Mouse (Mus musculus): ENCODE measurements at regions not wholly inside any gene's neighbourhood (a gene's known extent, or its start where the extent isn't known, plus 50 kb on each side); places are given as distances from the start of the nearest gene placed in this dataset.

DNA sequence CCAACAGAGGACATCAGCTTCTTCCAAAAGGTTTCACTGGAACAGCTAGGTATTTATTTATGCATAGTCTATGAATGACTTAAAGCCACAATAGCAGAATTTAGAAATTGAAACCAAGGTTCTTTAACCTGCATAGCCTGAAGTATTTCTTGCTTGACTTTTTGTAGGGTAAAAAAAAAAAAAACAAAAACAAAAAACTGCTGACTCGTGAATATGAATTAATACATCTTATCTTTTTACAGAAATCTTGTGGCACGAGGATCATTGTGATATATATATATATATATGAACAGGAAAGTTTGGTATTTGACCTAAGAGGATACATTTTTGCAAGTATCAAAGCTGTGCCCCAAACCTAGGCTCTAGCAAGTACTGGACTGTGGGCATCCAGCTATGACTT lies 559.5 kb upstream of the Cdh5 start:
- H3K36me3 ChIP-seq (ENCODE audit: control insufficient read depth, insufficient read depth) = no peaks in the 10 kb centered on the region
- TF ChIP-seq MAX (IDR thresholded peaks at IDR 0.05) (no peak), USF1 (IDR thresholded peaks at IDR 0.05; ENCODE audit: low read depth) (no peak), FOSL1 (IDR thresholded peaks at IDR 0.05; ENCODE audit: insufficient read depth, low read length, poor library complexity, severe bottlenecking) (no peak), MYOD1 (IDR thresholded peaks at IDR 0.05; ENCODE audit: control insufficient read depth, insufficient read length, low read depth) (no peak), CTCF (IDR thresholded peaks at IDR 0.05; ENCODE audit: control insufficient read depth, insufficient read depth, insufficient read length) (no peak), MYOG (IDR thresholded peaks at IDR 0.05; ENCODE audit: control insufficient read depth, extremely low read depth, insufficient read length) (no peak), CEBPB (IDR thresholded peaks at IDR 0.05; ENCODE audit: low read depth) (no peak)
- no peak overlapping the region for H3K4me3 ChIP-seq (ENCODE audit: insufficient read depth, poor library complexity, severe bottlenecking)
- no peaks in the 10 kb centered on the region for H3K27me3 ChIP-seq (ENCODE audit: control insufficient read depth, insufficient read depth, insufficient read length)
- H3K79me2 ChIP-seq (ENCODE audit: control insufficient read depth, insufficient read depth) = no peaks in the 10 kb centered on the region
- H3ac ChIP-seq (ENCODE audit: control insufficient read depth, insufficient read length, low read depth) = no peak overlapping the region
- no peaks in the 10 kb centered on the region for H3K79me3 ChIP-seq (ENCODE audit: low read depth)

- H3K79me3 ChIP-seq (ENCODE audit: low read depth) = no peaks in the 10 kb centered on the region
- H3K4me3 ChIP-seq (ENCODE audit: insufficient read depth, poor library complexity, severe bottlenecking) = no peak overlapping the region
- H3K36me3 ChIP-seq (ENCODE audit: control insufficient read depth, insufficient read depth) = no peaks in the 10 kb centered on the region
- H3ac ChIP-seq (ENCODE audit: control insufficient read depth, insufficient read length, low read depth) = no peak overlapping the region
- H3K79me2 ChIP-seq (ENCODE audit: control insufficient read depth, insufficient read depth) = no peaks in the 10 kb centered on the region
- TF ChIP-seq MYOG (IDR thresholded peaks at IDR 0.05; ENCODE audit: control insufficient read depth, extremely low read depth, insufficient read length) (no peak), CEBPB (IDR thresholded peaks at IDR 0.05; ENCODE audit: low read depth) (no peak), MYOD1 (IDR thresholded peaks at IDR 0.05; ENCODE audit: control insufficient read depth, insufficient read length, low read depth) (no peak), USF1 (IDR thresholded peaks at IDR 0.05; ENCODE audit: low read depth) (no peak), CTCF (IDR thresholded peaks at IDR 0.05; ENCODE audit: control insufficient read depth, insufficient read depth, insufficient read length) (no peak), MAX (IDR thresholded peaks at IDR 0.05) (no peak), FOSL1 (IDR thresholded peaks at IDR 0.05; ENCODE audit: insufficient read depth, low read length, poor library complexity, severe bottlenecking) (no peak)
- no peaks in the 10 kb centered on the region for H3K27me3 ChIP-seq (ENCODE audit: control insufficient read depth, insufficient read depth, insufficient read length)
Measured at GRCm38 (mm10) chr8:103551916-103552535, 549.4 kb upstream of the Cdh5 start.

DNA sequence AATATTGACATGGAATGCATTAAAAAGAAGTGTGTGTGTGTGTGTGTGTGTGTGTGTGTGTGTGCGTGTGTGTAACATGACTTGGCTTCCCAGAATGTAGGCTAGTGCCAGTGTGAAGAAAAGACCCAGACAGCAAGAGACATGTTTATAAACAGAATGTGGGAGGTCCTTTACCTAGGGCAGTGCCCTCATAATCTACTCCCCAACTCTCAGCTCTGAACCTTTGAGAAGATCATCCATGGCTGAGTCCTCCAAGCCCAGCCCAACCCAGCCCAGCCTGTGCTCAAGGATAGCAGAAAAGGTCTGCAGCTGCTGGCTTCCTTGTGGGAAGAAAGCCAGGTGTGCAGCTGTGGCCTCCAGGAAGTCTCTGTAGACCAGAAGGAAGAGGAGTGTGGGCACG lies 539.8 kb upstream of the Cdh5 start:
- Histone ChIP-seq H3K27me3 (ENCODE audit: control insufficient read depth, insufficient read depth, insufficient read length) (no peaks in the 10 kb centered on the region), H3ac (ENCODE audit: control insufficient read depth, insufficient read length, low read depth) (no peak overlapping the region), H3K4me3 (ENCODE audit: insufficient read depth, poor library complexity, severe bottlenecking) (no peak overlapping the region), H3K79me3 (ENCODE audit: low read depth) (no peaks in the 10 kb centered on the region), H3K36me3 (ENCODE audit: control insufficient read depth, insufficient read depth) (no peaks in the 10 kb centered on the region), H3K79me2 (ENCODE audit: control insufficient read depth, insufficient read depth) (no peaks in the 10 kb centered on the region)
- TF ChIP-seq USF1 (IDR thresholded peaks at IDR 0.05; ENCODE audit: low read depth) (no peak), MAX (IDR thresholded peaks at IDR 0.05) (no peak), MYOG (IDR thresholded peaks at IDR 0.05; ENCODE audit: control insufficient read depth, extremely low read depth, insufficient read length) (no peak), MYOD1 (IDR thresholded peaks at IDR 0.05; ENCODE audit: control insufficient read depth, insufficient read length, low read depth) (no peak), FOSL1 (IDR thresholded peaks at IDR 0.05; ENCODE audit: insufficient read depth, low read length, poor library complexity, severe bottlenecking) (no peak), CTCF (IDR thresholded peaks at IDR 0.05; ENCODE audit: control insufficient read depth, insufficient read depth, insufficient read length) (no peak), CEBPB (IDR thresholded peaks at IDR 0.05; ENCODE audit: low read depth) (no peak)

DNA sequence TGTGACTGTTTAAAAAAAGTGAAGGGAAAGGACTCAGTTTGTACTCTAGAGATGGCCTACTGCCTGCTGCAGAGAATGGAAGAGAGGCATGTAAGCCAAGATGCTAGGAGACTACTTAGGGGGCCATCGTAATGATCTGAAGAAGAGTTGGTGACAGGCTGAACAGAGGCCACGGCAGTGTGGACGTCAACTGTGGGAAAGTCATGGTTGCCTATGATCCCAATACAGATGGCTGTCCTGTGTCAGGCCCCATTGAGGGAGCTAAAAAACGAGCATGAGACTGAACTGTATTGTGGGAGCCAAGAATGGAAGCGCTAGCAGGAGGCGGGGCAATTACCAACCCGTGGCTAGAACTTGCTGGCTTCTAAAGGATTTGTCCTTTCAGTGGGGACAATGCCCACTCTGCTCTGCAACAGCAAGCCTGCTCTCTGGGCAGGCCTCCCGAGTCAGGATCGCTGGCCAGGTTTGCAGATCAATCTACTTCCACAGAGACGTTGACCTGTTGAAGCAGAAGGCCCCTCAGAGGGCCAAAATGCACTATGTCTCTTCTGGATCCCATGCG lies 530.5 kb upstream of the Cdh5 start:
- Histone ChIP-seq H3K4me3 (ENCODE audit: insufficient read depth, poor library complexity, severe bottlenecking) (no peak overlapping the region), H3ac (ENCODE audit: control insufficient read depth, insufficient read length, low read depth) (no peak overlapping the region), H3K79me2 (ENCODE audit: control insufficient read depth, insufficient read depth) (no peaks in the 10 kb centered on the region), H3K27me3 (ENCODE audit: control insufficient read depth, insufficient read depth, insufficient read length) (no peaks in the 10 kb centered on the region), H3K36me3 (ENCODE audit: control insufficient read depth, insufficient read depth) (no peaks in the 10 kb centered on the region), H3K79me3 (ENCODE audit: low read depth) (no peaks in the 10 kb centered on the region)
- TF ChIP-seq CEBPB (IDR thresholded peaks at IDR 0.05; ENCODE audit: low read depth) = no peak
- TF ChIP-seq USF1 (IDR thresholded peaks at IDR 0.05; ENCODE audit: low read depth) = no peak
- TF ChIP-seq MYOG (IDR thresholded peaks at IDR 0.05; ENCODE audit: control insufficient read depth, extremely low read depth, insufficient read length) = no peak
- TF ChIP-seq CTCF (IDR thresholded peaks at IDR 0.05; ENCODE audit: control insufficient read depth, insufficient read depth, insufficient read length) = no peak

GRCm38 (mm10) chr8:103577147-103577546 lies 524.3 kb upstream of the Cdh5 start:
- Histone ChIP-seq H3K79me2 (ENCODE audit: control insufficient read depth, insufficient read depth) (no peaks in the 10 kb centered on the region), H3K79me3 (ENCODE audit: low read depth) (no peaks in the 10 kb centered on the region), H3ac (ENCODE audit: control insufficient read depth, insufficient read length, low read depth) (no peak overlapping the region), H3K36me3 (ENCODE audit: control insufficient read depth, insufficient read depth) (no peaks in the 10 kb centered on the region), H3K4me3 (ENCODE audit: insufficient read depth, poor library complexity, severe bottlenecking) (no peak overlapping the region), H3K27me3 (ENCODE audit: control insufficient read depth, insufficient read depth, insufficient read length) (no peaks in the 10 kb centered on the region)
- TF ChIP-seq CTCF (IDR thresholded peaks at IDR 0.05; ENCODE audit: control insufficient read depth, insufficient read depth, insufficient read length) = no peak
- no peak for TF ChIP-seq CEBPB (IDR thresholded peaks at IDR 0.05; ENCODE audit: low read depth)

- Histone ChIP-seq H3K79me3 (ENCODE audit: low read depth) (no peaks in the 10 kb centered on the region), H3K27me3 (ENCODE audit: control insufficient read depth, insufficient read depth, insufficient read length) (no peaks in the 10 kb centered on the region), H3ac (ENCODE audit: control insufficient read depth, insufficient read length, low read depth) (no peak overlapping the region), H3K4me3 (ENCODE audit: insufficient read depth, poor library complexity, severe bottlenecking) (no peak overlapping the region), H3K79me2 (ENCODE audit: control insufficient read depth, insufficient read depth) (no peaks in the 10 kb centered on the region), H3K36me3 (ENCODE audit: control insufficient read depth, insufficient read depth) (no peaks in the 10 kb centered on the region)
- TF ChIP-seq MYOG (IDR thresholded peaks at IDR 0.05; ENCODE audit: control insufficient read depth, extremely low read depth, insufficient read length) (no peak), CEBPB (IDR thresholded peaks at IDR 0.05; ENCODE audit: low read depth) (no peak), USF1 (IDR thresholded peaks at IDR 0.05; ENCODE audit: low read depth) (no peak), MYOD1 (IDR thresholded peaks at IDR 0.05; ENCODE audit: control insufficient read depth, insufficient read length, low read depth) (no peak), FOSL1 (IDR thresholded peaks at IDR 0.05; ENCODE audit: insufficient read depth, low read length, poor library complexity, severe bottlenecking) (no peak), MAX (IDR thresholded peaks at IDR 0.05) (no peak), CTCF (IDR thresholded peaks at IDR 0.05; ENCODE audit: control insufficient read depth, insufficient read depth, insufficient read length) (no peak)
Measured at GRCm38 (mm10) chr8:103578006-103578405, 523.4 kb upstream of the Cdh5 start.

Measured in C2C12 (cell line).